Mouse (Mus musculus) CH12.LX (cell line): Measurements from ENCODE around the gene Riok1. TPM values are rescaled to one million over a fixed set of nuclear protein-coding genes. Genes with fewer than 3 reads are reported as not detected.
A peak's percentile ranks its signal among the peaks of the same experiment; 100 is the strongest.

Experiments used
- DNase-seq: peaks from one replicate; pipeline ENCODE4 v3.0.0-alpha.2; 2013; ENCODE audit errors: extremely low read depth
- H3K27ac ChIP-seq: 2 replicates; pipeline ENCODE4 v1.5.1; 2012; ENCODE audit warnings: low read depth, mild to moderate bottlenecking, control low read depth, moderate library complexity; ENCODE audit not compliant: insufficient read depth
- H3K27me3 ChIP-seq: replicated peaks from 2 replicates; pipeline ENCODE3; 2012; ENCODE audit warnings: inconsistent platforms
- H3K36me3 ChIP-seq, 2 experiments: replicated peaks in 1 of 2; 2 replicates each; pipeline versions ENCODE3 to v1.6.1; 2012; ENCODE audit warnings: inconsistent platforms in 1 of 2, low read length in 1 of 2, mild to moderate bottlenecking in 1 of 2, mixed read lengths in 1 of 2, moderate library complexity in 1 of 2; ENCODE audit not compliant: control insufficient read depth in 1 of 2, insufficient read depth in 1 of 2
- H3K4me1 ChIP-seq, 2 experiments: 2 replicates each; pipeline ENCODE4 v1.6.1; 2012; ENCODE audit warnings: inconsistent platforms in 1 of 2, moderate library complexity in 1 of 2; ENCODE audit not compliant: insufficient read depth in 2 of 2, control insufficient read depth in 1 of 2
- H3K4me2 ChIP-seq: 2 replicates; pipeline ENCODE4 v1.6.1; 2012; ENCODE audit warnings: low read depth, mild to moderate bottlenecking, control low read depth; ENCODE audit not compliant: poor library complexity, insufficient read depth, severe bottlenecking
- H3K4me3 ChIP-seq, 3 experiments: fragments of 150-350 bp in 1 of 3; sonication (generic) in 1 of 3; replicated peaks in 1 of 3; 2 replicates each; pipeline versions ENCODE3 to v1.5.1; 2011 to 2012; ENCODE audit warnings: low read depth in 2 of 3, low read length in 2 of 3, mild to moderate bottlenecking in 2 of 3, moderate library complexity in 2 of 3, control low read depth in 1 of 3, improper control_type of control experiment in 1 of 3, inconsistent platforms in 1 of 3, mixed read lengths in 1 of 3; ENCODE audit not compliant: poor library complexity in 1 of 3
- H3K79me2 ChIP-seq: replicated peaks from 2 replicates; pipeline ENCODE4 v1.6.1; 2012; ENCODE audit warnings: mild to moderate bottlenecking, moderate library complexity; ENCODE audit not compliant: control insufficient read depth, poor library complexity, insufficient read depth, severe bottlenecking; ENCODE audit errors: extremely low read depth
- H3K9ac ChIP-seq: 2 replicates; pipeline ENCODE4 v1.6.1; 2012; ENCODE audit warnings: low read depth, mild to moderate bottlenecking, control low read depth, moderate library complexity; ENCODE audit not compliant: insufficient read depth
- H3K9me3 ChIP-seq: replicated peaks from 2 replicates; pipeline ENCODE3; 2012; ENCODE audit warnings: low read length, inconsistent platforms, mixed read lengths
- BHLHE40 ChIP-seq: IDR thresholded peaks from 2 replicates; pipeline ENCODE4 v1.6.1; 2011; ENCODE audit warnings: mild to moderate bottlenecking, low read depth, low read length, improper control_type of control experiment
- CHD1 ChIP-seq: IDR thresholded peaks from 2 replicates; pipeline ENCODE4 v1.6.1; 2012; ENCODE audit warnings: low read depth, low read length, improper control_type of control experiment, inconsistent platforms
- CHD2 ChIP-seq: IDR thresholded peaks from 2 replicates; pipeline ENCODE4 v1.6.1; 2011; ENCODE audit warnings: low read length, improper control_type of control experiment
- E2F4 ChIP-seq: IDR thresholded peaks from 2 replicates; pipeline ENCODE4 v1.6.1; 2011; ENCODE audit warnings: low read depth, low read length, improper control_type of control experiment; ENCODE audit not compliant: insufficient replicate concordance
- GABPA ChIP-seq: IDR thresholded peaks from 2 replicates; pipeline ENCODE4 v1.6.1; 2012; ENCODE audit warnings: low read depth, low read length, improper control_type of control experiment, inconsistent platforms; ENCODE audit not compliant: insufficient replicate concordance
- IRF4 ChIP-seq: IDR thresholded peaks from 2 replicates; pipeline ENCODE4 v1.6.1; 2014; ENCODE audit warnings: low read depth, mild to moderate bottlenecking, inconsistent platforms, low read length, improper control_type of control experiment
- JUN ChIP-seq: IDR thresholded peaks from 2 replicates; pipeline ENCODE4 v1.6.1; 2011; ENCODE audit warnings: low read depth, mild to moderate bottlenecking, low read length, improper control_type of control experiment, moderate library complexity; ENCODE audit not compliant: insufficient read depth
- JUND ChIP-seq: conservative IDR thresholded peaks from 2 replicates; pipeline ENCODE4 v1.6.1; 2011; ENCODE audit warnings: low read depth, low read length, improper control_type of control experiment
- MAX ChIP-seq: IDR thresholded peaks from 2 replicates; pipeline ENCODE4 v1.6.1; 2011; ENCODE audit warnings: low read length, improper control_type of control experiment
- MAZ ChIP-seq: IDR thresholded peaks from 2 replicates; pipeline ENCODE4 v1.6.1; 2012; ENCODE audit warnings: low read depth, mild to moderate bottlenecking, inconsistent platforms, low read length, improper control_type of control experiment, moderate library complexity
- MXI1 ChIP-seq: IDR thresholded peaks from 2 replicates; pipeline ENCODE4 v1.6.1; 2011; ENCODE audit warnings: mild to moderate bottlenecking, low read depth, low read length, improper control_type of control experiment
- MYC ChIP-seq: IDR thresholded peaks from 2 replicates; pipeline ENCODE4 v1.6.1; 2011; ENCODE audit warnings: low read depth, mild to moderate bottlenecking, improper control_type of control experiment, low read length
- NELFE ChIP-seq: IDR thresholded peaks from 2 replicates; pipeline ENCODE4 v1.6.1; 2011; ENCODE audit warnings: low read depth, low read length, improper control_type of control experiment
- POLR2A ChIP-seq: IDR thresholded peaks from 2 replicates; pipeline ENCODE4 v1.6.1; 2011; ENCODE audit warnings: low read depth, mild to moderate bottlenecking, improper control_type of control experiment, low read length
- POLR2AphosphoS2 ChIP-seq: IDR thresholded peaks from 2 replicates; pipeline ENCODE4 v1.6.1; 2011; ENCODE audit warnings: low read depth, low read length, improper control_type of control experiment
- RCOR1 ChIP-seq: conservative IDR thresholded peaks from 2 replicates; pipeline ENCODE4 v1.6.1; 2012; ENCODE audit warnings: low read depth, mild to moderate bottlenecking, inconsistent platforms, low read length, improper control_type of control experiment
- TBP ChIP-seq: conservative IDR thresholded peaks from 2 replicates; pipeline ENCODE4 v1.6.1; 2011; ENCODE audit warnings: low read depth, low read length, improper control_type of control experiment
- TCF12 ChIP-seq: IDR thresholded peaks from 2 replicates; pipeline ENCODE4 v1.6.1; 2014; ENCODE audit warnings: low read depth, mild to moderate bottlenecking, inconsistent platforms, low read length, improper control_type of control experiment
- ZC3H11A ChIP-seq: IDR thresholded peaks from 2 replicates; pipeline ENCODE4 v1.6.1; 2012; ENCODE audit warnings: low read depth, mild to moderate bottlenecking, inconsistent platforms, low read length, improper control_type of control experiment
- ZKSCAN1 ChIP-seq: IDR thresholded peaks from 2 replicates; pipeline ENCODE4 v1.6.1; 2012; ENCODE audit warnings: low read depth, inconsistent platforms, low read length, improper control_type of control experiment, borderline replicate concordance
- dilution Hi-C: fragments of 300-500 bp; cut with MboI; formaldehyde crosslinking; loops from 2 replicates; pipeline ENCODE4 v1.14.3; 2020; ENCODE audit warnings: low sequenced_read_pairs; ENCODE audit not compliant: extremely low pct_unique_long_range_greater_than_20kb, extremely low pct_ligation_motif_present
- in situ Hi-C: fragments of 300-500 bp; cut with MboI; formaldehyde crosslinking; loops from 3 replicates; pipeline ENCODE4 v1.14.3; 2019; ENCODE audit warnings: low sequenced_read_pairs, low pct_ligation_motif_present, low pct_unique_long_range_greater_than_20kb, mixed read lengths
- polyA plus RNA-seq: library from polyadenylated mRNA; unstranded; fragments of >175 nt; gene quantifications from 2 replicates; pipeline ENCODE4 v1.2.1, GENCODE M21; 2012; ENCODE audit warnings: low read depth; ENCODE audit not compliant: insufficient read length
- total RNA-seq, 2 experiments: library from RNA; depleted of rRNA; stranded (reverse); fragments of 300-350 nt in 1 of 2; fragments of >200 nt in 1 of 2; gene quantifications; 2 replicates each; pipeline ENCODE4 v1.2.3; 2012 to 2014

Riok1 gene
- total and polyA plus RNA-seq, 3 experiments = 33.9 to 67.0 (median 52.4) TPM

DNA sequence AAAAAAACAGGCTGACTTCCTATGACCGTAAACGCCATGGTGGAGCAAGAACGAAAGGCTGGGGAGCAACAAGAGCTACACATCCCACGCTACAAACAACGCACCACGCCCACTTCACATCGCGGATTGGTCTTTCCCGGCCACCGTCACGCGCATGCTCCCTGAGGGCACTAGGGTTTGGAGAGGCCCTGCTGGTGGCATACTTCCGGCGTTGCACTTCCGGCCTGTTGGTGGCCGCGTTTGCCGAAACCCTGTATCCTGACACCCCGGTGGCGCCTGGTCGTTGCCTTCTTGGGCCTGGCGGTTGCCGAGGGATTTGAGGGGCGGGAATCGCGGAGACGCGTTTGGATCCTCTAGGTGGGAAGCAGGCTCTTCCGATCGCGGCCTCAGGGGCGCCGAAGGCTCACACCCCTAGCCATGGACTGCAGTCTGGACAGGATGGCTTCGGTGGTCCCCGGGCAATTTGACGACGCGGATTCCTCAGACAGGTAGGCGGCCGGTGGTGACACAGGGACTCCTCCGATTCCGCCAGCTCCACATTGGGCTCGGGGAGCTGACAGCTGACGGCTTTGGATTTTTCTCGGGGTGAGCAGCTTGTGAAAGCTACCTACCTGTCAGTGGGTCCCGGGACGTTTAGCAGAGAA, 371 bp downstream of the Riok1 start, which contains the start of gene Cage1 (continued):
- peak; percentile 95 for TF ChIP-seq POLR2A
- peak; percentile 79 for TF ChIP-seq TCF12
- TF ChIP-seq JUND = 0 out of 2 replicates have a peak, but pooled peaks have one; percentile 32
- TF ChIP-seq JUN = no peak

DNA sequence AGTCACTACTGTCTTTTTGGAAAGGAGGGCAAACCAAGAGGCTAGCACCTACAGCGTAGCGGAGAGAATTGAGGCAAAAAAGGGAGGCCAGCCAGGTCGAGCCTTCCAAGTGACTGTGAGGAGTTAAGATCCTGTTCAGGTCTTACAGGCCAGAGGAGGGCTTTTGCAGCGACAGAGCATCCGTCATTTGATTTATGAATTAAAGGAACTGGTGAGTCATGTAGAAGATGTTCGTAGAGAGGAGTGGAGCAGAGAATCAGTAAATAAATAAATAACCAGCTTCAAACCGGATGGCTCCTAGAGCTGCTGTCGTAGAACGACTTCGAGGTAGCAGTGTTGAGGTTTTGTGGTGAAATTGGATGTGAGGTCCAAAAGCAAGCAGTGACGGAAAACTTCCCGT, 1.0 kb downstream of the Riok1 start:
- in situ Hi-C loops = loop anchor here (5.0 kb wide), 1 partner anchor 36 kb away; no protein-coding TSS in a partner anchor
- H3K27ac ChIP-seq = no peak overlapping the region
- peak overlapping the region; percentile 69 to 96 (median 90) for H3K4me3 ChIP-seq
- TF ChIP-seq ZC3H11A = no peak
- no peak for TF ChIP-seq NELFE
- TF ChIP-seq TBP = no peak
- no peak for TF ChIP-seq MXI1
- TF ChIP-seq CHD1 = no peak
- TF ChIP-seq MAZ = no peak
- TF ChIP-seq CHD2 = no peak
- no peak for TF ChIP-seq RCOR1
- no peak for TF ChIP-seq ZKSCAN1
- no peak for TF ChIP-seq BHLHE40
- no peak for TF ChIP-seq TCF12
- no peak for TF ChIP-seq GABPA
- TF ChIP-seq MYC = no peak
- no peak for TF ChIP-seq MAX
- TF ChIP-seq IRF4 = no peak
- no peak for TF ChIP-seq E2F4
- TF ChIP-seq POLR2AphosphoS2 = no peak
- peaks cover 3 to 33% of the 10 kb centered on the region in 2 experiments for H3K4me1 ChIP-seq
- peak overlapping the region; percentile 88 for H3K9ac ChIP-seq
- peak overlapping the region; percentile 65 for H3K4me2 ChIP-seq
- peaks cover 46% of the 10 kb centered on the region for H3K79me2 ChIP-seq
- H3K36me3 ChIP-seq = peaks cover 26 to 45% of the 10 kb centered on the region in 2 experiments
- DNase-seq = peak; percentile 13
- dilution Hi-C loops = no loop called here
- H3K27me3 ChIP-seq = no peaks in the 10 kb centered on the region
- no peaks in the 10 kb centered on the region for H3K9me3 ChIP-seq
